ENCODE assay signal across 22 mouse cellular contexts in genomic region chrX:85614701-85615100, GRCm38 (mm10). TPM values are rescaled to one million over a fixed set of nuclear protein-coding genes. Genes with fewer than 3 reads are reported as not detected.
A peak's percentile ranks its signal among the peaks of the same experiment; 100 is the strongest.
DNase-seq lines count a peak whose midpoint lies in the region; ATAC-seq and TF ChIP-seq lines count a peak whose summit lies in the region.
"Had no signal": no experiment of that assay in that cellular context is flagged by ENCODE, and none has a peak within 500 bp of the region (broad histone marks: within the 10 kb centered on the region; RNA-seq: fewer than 3 reads in every experiment).

No protein-coding gene starts in this region.

- no peak for TF ChIP-seq EP300 in heart, adult 2 months (IDR thresholded peaks at IDR 0.05; ENCODE audit: insufficient read depth, low read depth, low read length)

- intact Hi-C loops in heart, adult 2 months (cut with DNase I) = no loop called here

- ATAC-seq in liver, embryonic 11.5 days (replicated peaks; ENCODE audit: low FRiP score) = peak; percentile 99
- ATAC-seq in megakaryocyte progenitor cell, adult 5-6 weeks (replicated peaks; ENCODE audit: poor library complexity) = peak; percentile 89
- no peak for ATAC-seq in kidney, embryonic 14.5 days (ENCODE audit: low FRiP score, low TSS enrichment)
- ATAC-seq: activated CD4-positive, CD25-positive, alpha-beta regulatory T cell, adult 4 months; midbrain, embryonic 13.5 days; Patski had no signal

- TF ChIP-seq CTCF in bone marrow, adult 2 months (IDR thresholded peaks at IDR 0.05; ENCODE audit: control insufficient read depth, insufficient read depth, low read length) = no peak
- TF ChIP-seq CTCF in heart, adult 2 months (IDR thresholded peaks at IDR 0.05) = no peak

- H3K9me3 ChIP-seq in liver, embryonic 11.5 days (ENCODE audit: control insufficient read depth, low read length) = no peaks in the 10 kb centered on the region
- no peaks in the 10 kb centered on the region for H3K9me3 ChIP-seq in kidney, embryonic 14.5 days (ENCODE audit: control insufficient read depth, low read length)
- H3K9me3 ChIP-seq: heart, embryonic 13.5 days; hindbrain, embryonic 13.5 days; limb, embryonic 13.5 days; lung, embryonic 15.5 days; midbrain, embryonic 13.5 days; neural tube, embryonic 12.5 days had no signal

- DNase-seq in c-Kit-positive CD71-positive TER-119-negative erythroid progenitor cells, embryonic 14.5 days (ENCODE audit: low read depth) = peak; percentile 38
- no peak for DNase-seq in liver, embryonic 11.5 days (ENCODE audit: low spot score)
- no peak for DNase-seq in embryo, embryonic 10.5 days (ENCODE audit: low spot score)
- DNase-seq in heart, adult 2 months = no peak
- DNase-seq: adrenal gland, postnatal 10 days; cerebellum, adult 2 months; cerebellum, postnatal 36 days; gastrocnemius, adult 2 months; right cerebral cortex, adult 18-20 months; thymus, postnatal 25 days had no signal

- peak overlapping the region; percentile 0; the same call in 1 of the 2 replicates for H3K4me2 ChIP-seq in liver, embryonic 11.5 days
- H3K4me2 ChIP-seq in kidney, embryonic 14.5 days (replicated peaks; ENCODE audit: low read depth, low read length) = no peak overlapping the region
- H3K4me2 ChIP-seq: heart, embryonic 13.5 days; hindbrain, embryonic 13.5 days; limb, embryonic 13.5 days; lung, embryonic 15.5 days; midbrain, embryonic 13.5 days; neural tube, embryonic 12.5 days had no signal

- H3K79me2 ChIP-seq in heart, adult 2 months (replicated peaks; ENCODE audit: control insufficient read depth, insufficient read depth, low read length) = no peaks in the 10 kb centered on the region

- no peak overlapping the region for H3K27ac ChIP-seq in bone marrow, adult 2 months (ENCODE audit: control insufficient read depth, insufficient read depth, low read depth, low read length, poor library complexity)
- H3K27ac ChIP-seq in liver, embryonic 11.5 days (ENCODE audit: low read depth, low read length) = no peak overlapping the region
- H3K27ac ChIP-seq in kidney, embryonic 14.5 days (ENCODE audit: low read depth, low read length) = no peak overlapping the region
- H3K27ac ChIP-seq in heart, adult 2 months = no peak overlapping the region
- H3K27ac ChIP-seq: gastrocnemius, adult 2 months; heart, embryonic 13.5 days; hindbrain, embryonic 13.5 days; limb, embryonic 13.5 days; lung, embryonic 15.5 days; macrophage; midbrain, embryonic 13.5 days; neural tube, embryonic 12.5 days had no signal

- H3K27me3 ChIP-seq in liver, embryonic 11.5 days (replicated peaks; ENCODE audit: control insufficient read depth, insufficient read depth, low read length) = no peaks in the 10 kb centered on the region
- H3K27me3 ChIP-seq in kidney, embryonic 14.5 days (ENCODE audit: control insufficient read depth, insufficient read depth, low read length) = no peaks in the 10 kb centered on the region
- H3K27me3 ChIP-seq in heart, adult 2 months (ENCODE audit: control insufficient read depth, insufficient read depth, low read length) = no peaks in the 10 kb centered on the region
- H3K27me3 ChIP-seq: heart, embryonic 13.5 days; hindbrain, embryonic 13.5 days; limb, embryonic 13.5 days; lung, embryonic 15.5 days; midbrain, embryonic 13.5 days; neural tube, embryonic 12.5 days had no signal

- 70% methylated on average over 2 of the region's 2 CpGs for WGBS in bone marrow, adult 2 months
- 71% methylated on average over 2 of the region's 2 CpGs for WGBS in liver, embryonic 11.5 days
- 84% methylated on average over 2 of the region's 2 CpGs for WGBS in kidney, embryonic 14.5 days
- WGBS in heart, adult 2 months = 81% methylated on average over 2 of the region's 2 CpGs

- H3K4me3 ChIP-seq in bone marrow, adult 2 months (replicated peaks; ENCODE audit: control insufficient read depth, low read depth, low read length) = peak overlapping the region; percentile 34
- H3K4me3 ChIP-seq in liver, embryonic 11.5 days (ENCODE audit: low read depth, low read length) = no peak overlapping the region
- H3K4me3 ChIP-seq in kidney, embryonic 14.5 days (ENCODE audit: low read length) = no peak overlapping the region
- no peak overlapping the region for H3K4me3 ChIP-seq in heart, adult 2 months
- H3K4me3 ChIP-seq: gastrocnemius, adult 2 months; heart, embryonic 13.5 days; hindbrain, embryonic 13.5 days; limb, embryonic 13.5 days; lung, embryonic 15.5 days; midbrain, embryonic 13.5 days; neural tube, embryonic 12.5 days had no signal

- no peak overlapping the region for H3K9ac ChIP-seq in liver, embryonic 11.5 days (ENCODE audit: low read depth, low read length)
- H3K9ac ChIP-seq in kidney, embryonic 14.5 days (ENCODE audit: low read depth, low read length) = no peak overlapping the region
- H3K9ac ChIP-seq in heart, adult 2 months (ENCODE audit: low read depth, low read length) = no peak overlapping the region
- H3K9ac ChIP-seq: heart, embryonic 13.5 days; hindbrain, embryonic 13.5 days; limb, embryonic 13.5 days; lung, embryonic 15.5 days; midbrain, embryonic 13.5 days; neural tube, embryonic 12.5 days had no signal

- no peaks in the 10 kb centered on the region for H3K4me1 ChIP-seq in bone marrow, adult 2 months (ENCODE audit: control insufficient read depth, insufficient read depth, low read length)
- no peaks in the 10 kb centered on the region for H3K4me1 ChIP-seq in liver, embryonic 11.5 days (replicated peaks; ENCODE audit: control insufficient read depth, insufficient read depth, low read length)
- no peaks in the 10 kb centered on the region for H3K4me1 ChIP-seq in kidney, embryonic 14.5 days (ENCODE audit: control insufficient read depth, insufficient read depth, low read length)
- no peaks in the 10 kb centered on the region for H3K4me1 ChIP-seq in heart, adult 2 months (ENCODE audit: control insufficient read depth, insufficient read depth, low read length)
- H3K4me1 ChIP-seq: hindbrain, embryonic 13.5 days; limb, embryonic 13.5 days; lung, embryonic 15.5 days; midbrain, embryonic 13.5 days; neural tube, embryonic 12.5 days had no signal

- no peaks in the 10 kb centered on the region for H3K36me3 ChIP-seq in liver, embryonic 11.5 days (ENCODE audit: control insufficient read depth, insufficient read depth, low read length)
- H3K36me3 ChIP-seq in kidney, embryonic 14.5 days (ENCODE audit: control insufficient read depth, insufficient read depth, low read length) = no peaks in the 10 kb centered on the region; the same call in 1 of the 2 replicates
- H3K36me3 ChIP-seq in heart, adult 2 months (ENCODE audit: control insufficient read depth, insufficient read depth, low read length) = no peaks in the 10 kb centered on the region
- H3K36me3 ChIP-seq: limb, embryonic 13.5 days; lung, embryonic 15.5 days; neural tube, embryonic 12.5 days had no signal

- TF ChIP-seq POLR2A in bone marrow, adult 2 months (IDR thresholded peaks at IDR 0.05; ENCODE audit: borderline replicate concordance, control insufficient read depth, low read depth, low read length) = no peak
- TF ChIP-seq POLR2A in heart, adult 2 months (IDR thresholded peaks at IDR 0.05; ENCODE audit: insufficient read depth, low read depth, low read length) = no peak

RNA-seq across cellular contexts. Expression of gene Tab3, which starts 40.9 kb away (rescaled TPM):
- 7.3 and 9.8 TPM in 2 replicates for polyA plus RNA-seq in bone marrow, adult 2 months (2011; ENCODE audit: insufficient read depth, insufficient read length, low replicate concordance, missing spikeins)
- 6.5 and 8.1 TPM in 2 replicates for polyA plus RNA-seq in liver, embryonic 11.5 days (2014; fragmentation: Nextera tagmentation; extraction: Ambion mirVana)
- 13.2 and 15.5 TPM in 2 replicates for total RNA-seq in megakaryocyte progenitor cell, adult 5-6 weeks (2015)
- total RNA-seq in megakaryocyte progenitor cell, adult 5-6 weeks (2017) = 6.1 and 8.2 TPM in 2 replicates
- 4.1 and 4.3 TPM in 2 replicates for polyA plus RNA-seq in kidney, embryonic 14.5 days (2014; fragmentation: Nextera tagmentation; extraction: Ambion mirVana)
- total RNA-seq in heart, adult 2 months (2021) = 1 to 10 TPM; 8.4 to 8.9 TPM
- 2.4 and 4.6 TPM in 2 replicates for polyA plus RNA-seq in heart, adult 2 months (2012; rRNA removed)
